Mouse (Mus musculus) embryonic facial prominence, embryonic 13.5 days (tissue): ENCODE results near the gene Cckar. TPM values are rescaled to one million over a fixed set of nuclear protein-coding genes. Genes with fewer than 3 reads are reported as not detected.

ENCODE experiments used
- ATAC-seq: fragments of 200-750 bp; cut with Nextera tagmentation; 2 replicates; pipeline ENCODE4 v1.8.0; 2017; ENCODE audit warnings: low read depth; ENCODE audit not compliant: insufficient number of reproducible peaks, insufficient read depth, low FRiP score, low TSS enrichment
- H3K27ac ChIP-seq: fragments of 300-500 bp; sonication (generic); 2 replicates; pipeline ENCODE4 v1.5.1; 2015; ENCODE audit warnings: moderate library complexity, mild to moderate bottlenecking, inconsistent platforms
- H3K27me3 ChIP-seq: fragments of 300-500 bp; sonication (generic); 2 replicates; pipeline ENCODE4 v1.6.1; 2015; ENCODE audit warnings: mild to moderate bottlenecking, inconsistent platforms
- H3K36me3 ChIP-seq: fragments of 300-500 bp; sonication (generic); 2 replicates; pipeline ENCODE4 v1.6.1; 2015; ENCODE audit warnings: mild to moderate bottlenecking, inconsistent platforms
- H3K4me1 ChIP-seq: fragments of 300-500 bp; sonication (generic); 2 replicates; pipeline ENCODE4 v1.6.1; 2015; ENCODE audit warnings: inconsistent platforms
- H3K4me2 ChIP-seq: fragments of 300-500 bp; sonication (generic); 2 replicates; pipeline ENCODE4 v1.6.1; 2015; ENCODE audit warnings: moderate library complexity, mild to moderate bottlenecking, inconsistent platforms
- H3K4me3 ChIP-seq: fragments of 300-500 bp; sonication (generic); 2 replicates; pipeline ENCODE4 v1.5.1; 2015; ENCODE audit warnings: mild to moderate bottlenecking, inconsistent platforms
- H3K9ac ChIP-seq: fragments of 300-500 bp; sonication (generic); 2 replicates; pipeline ENCODE4 v1.6.1; 2015; ENCODE audit warnings: mild to moderate bottlenecking, inconsistent platforms
- H3K9me3 ChIP-seq: fragments of 300-500 bp; sonication (generic); 2 replicates; pipeline ENCODE4 v1.6.1; 2016; ENCODE audit warnings: inconsistent platforms
- WGBS: fragments of 180-500 bp; shearing (Covaris S2); methylation state at CpG from one replicate; pipeline ENCODE4 v1.1.7; 2015; ENCODE audit warnings: mixed read lengths; 5-methylcytosine and 5-hydroxymethylcytosine counted together
- polyA plus RNA-seq: library from polyadenylated mRNA; unstranded; fragments of >200 nt; fragmentation: Nextera tagmentation; extraction: Ambion mirVana; gene quantifications from 2 replicates; pipeline ENCODE4 v1.2.1, GENCODE M21; 2015

Cckar gene
- polyA plus RNA-seq, 1 experiment from 2014 or later: 0.37 TPM

DNA sequence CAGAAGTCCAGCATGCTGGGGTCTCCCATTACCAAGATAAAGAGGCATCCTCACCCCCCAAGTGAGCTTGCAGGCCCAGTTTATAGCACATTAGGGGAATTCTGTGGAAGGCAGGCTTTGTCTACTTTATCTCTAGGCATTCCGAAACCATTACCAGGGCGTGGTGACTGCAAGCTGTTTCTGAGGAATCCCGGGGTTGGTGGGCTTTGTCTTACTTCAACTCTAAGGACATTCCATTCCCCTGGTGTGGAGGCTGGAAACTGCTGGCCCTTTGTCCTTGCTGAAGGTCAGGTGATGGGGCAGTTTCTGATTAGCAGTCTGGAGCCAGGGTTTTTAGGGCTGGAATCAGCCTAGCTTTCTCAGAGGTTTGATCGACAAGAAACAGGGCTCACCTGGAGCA lies 36.0 kb downstream of the Cckar start:
- Histone ChIP-seq H3K27me3 (no peaks in the 10 kb centered on the region), H3K4me1 (no peaks in the 10 kb centered on the region), H3K9me3 (no peaks in the 10 kb centered on the region), H3K4me3 (no peak overlapping the region), H3K36me3 (no peaks in the 10 kb centered on the region), H3K4me2 (no peak overlapping the region), H3K9ac (no peak overlapping the region), H3K27ac (no peak overlapping the region)
- no peak for ATAC-seq
- 66% methylated on average over 4 of the region's 4 CpGs for WGBS

GRCm38 (mm10) chr5:53670321-53670938 lies 37.1 kb downstream of the Cckar start:
- no peak overlapping the region for H3K27ac ChIP-seq
- no peaks in the 10 kb centered on the region for H3K36me3 ChIP-seq
- H3K9me3 ChIP-seq: no peaks in the 10 kb centered on the region
- no peaks in the 10 kb centered on the region for H3K27me3 ChIP-seq
- no peak overlapping the region for H3K4me2 ChIP-seq
- 92% methylated on average over 10 of the region's 10 CpGs for WGBS
- H3K4me1 ChIP-seq: no peaks in the 10 kb centered on the region
- H3K4me3 ChIP-seq: no peak overlapping the region
- no peak for ATAC-seq
- no peak overlapping the region for H3K9ac ChIP-seq

DNA sequence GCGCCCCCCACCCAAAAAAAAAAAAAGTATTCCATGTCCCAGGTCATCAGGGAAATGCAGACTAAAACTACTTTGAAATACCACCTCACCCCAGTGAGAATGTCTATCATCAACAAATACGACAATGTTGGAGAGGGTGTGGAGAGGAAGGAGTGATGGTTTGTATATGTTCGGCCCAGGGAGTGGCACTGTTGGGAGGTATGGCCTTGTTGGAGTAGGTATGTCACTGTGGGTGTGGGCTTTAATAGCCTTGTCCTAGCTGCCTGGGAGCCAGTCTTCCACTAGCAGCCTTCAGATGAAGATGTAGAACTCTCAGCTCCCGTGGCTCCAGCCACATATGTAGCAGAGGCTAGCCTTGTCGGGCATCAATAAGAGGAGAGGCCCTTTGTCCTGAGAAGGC lies 39.5 kb downstream of the Cckar start:
- Histone ChIP-seq H3K4me3 (no peak overlapping the region), H3K9me3 (no peaks in the 10 kb centered on the region), H3K4me2 (no peak overlapping the region), H3K4me1 (no peaks in the 10 kb centered on the region), H3K27me3 (no peaks in the 10 kb centered on the region), H3K9ac (no peak overlapping the region), H3K27ac (no peak overlapping the region), H3K36me3 (no peaks in the 10 kb centered on the region)
- no peak for ATAC-seq
- 89% methylated on average over 5 of the region's 5 CpGs for WGBS

- H3K4me1 ChIP-seq: no peaks in the 10 kb centered on the region
- no peaks in the 10 kb centered on the region for H3K27me3 ChIP-seq
- no peaks in the 10 kb centered on the region for H3K9me3 ChIP-seq
- 0 out of 2 replicates have a peak, but pooled peaks cover under 1% of the 10 kb centered on the region for H3K36me3 ChIP-seq
- H3K4me3 ChIP-seq: no peak overlapping the region
- H3K9ac ChIP-seq: no peak overlapping the region
- H3K4me2 ChIP-seq: no peak overlapping the region
- ATAC-seq: no peak
- no peak overlapping the region for H3K27ac ChIP-seq
Measured at GRCm38 (mm10) chr5:53663665-53664064, 43.8 kb downstream of the Cckar start.

- no peak overlapping the region for H3K27ac ChIP-seq
- H3K9ac ChIP-seq: no peak overlapping the region
- no peak for ATAC-seq
- WGBS: 39% methylated on average over 1 of the region's 1 CpGs
- H3K36me3 ChIP-seq: 0 out of 2 replicates have a peak, but pooled peaks cover 3% of the 10 kb centered on the region
- H3K27me3 ChIP-seq: no peaks in the 10 kb centered on the region
- no peaks in the 10 kb centered on the region for H3K9me3 ChIP-seq
- H3K4me3 ChIP-seq: no peak overlapping the region
- no peak overlapping the region for H3K4me2 ChIP-seq
- H3K4me1 ChIP-seq: no peaks in the 10 kb centered on the region
Measured at GRCm38 (mm10) chr5:53662413-53662812, 45.1 kb downstream of the Cckar start.

GRCm38 (mm10) chr5:53661508-53661907 lies 46.0 kb downstream of the Cckar start:
- H3K4me1 ChIP-seq: no peaks in the 10 kb centered on the region
- H3K27ac ChIP-seq: no peak overlapping the region
- H3K9me3 ChIP-seq: no peaks in the 10 kb centered on the region
- H3K4me3 ChIP-seq: no peak overlapping the region
- WGBS: 82% methylated on average over 2 of the region's 2 CpGs
- 0 out of 2 replicates have a peak, but pooled peaks cover 3% of the 10 kb centered on the region for H3K36me3 ChIP-seq
- H3K9ac ChIP-seq: no peak overlapping the region
- no peak overlapping the region for H3K4me2 ChIP-seq
- ATAC-seq: no peak
- no peaks in the 10 kb centered on the region for H3K27me3 ChIP-seq

DNA sequence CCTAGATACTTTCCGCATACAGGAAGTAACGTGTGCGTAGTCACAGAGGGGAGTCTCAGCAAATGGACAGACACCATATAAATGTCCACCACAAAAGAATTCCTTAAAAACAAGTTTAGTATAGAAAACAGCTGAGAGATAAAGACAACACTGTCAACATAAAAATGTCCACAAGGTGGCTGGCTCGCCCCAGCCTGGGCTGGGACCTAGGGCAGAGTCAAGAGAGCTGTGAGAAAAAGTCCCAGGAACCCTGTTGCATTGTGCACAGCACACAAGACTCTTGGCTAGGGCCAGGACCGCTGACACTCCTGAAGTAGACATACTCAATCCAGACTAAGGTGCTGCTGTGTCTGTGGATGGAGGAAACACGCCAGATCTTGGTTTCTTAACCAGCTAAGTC lies 49.6 kb downstream of the Cckar start:
- 78% methylated on average over 6 of the region's 6 CpGs for WGBS
- H3K9ac ChIP-seq: no peak overlapping the region
- no peak overlapping the region for H3K27ac ChIP-seq
- no peak overlapping the region for H3K4me2 ChIP-seq
- H3K4me1 ChIP-seq: no peaks in the 10 kb centered on the region
- no peak overlapping the region for H3K4me3 ChIP-seq
- no peaks in the 10 kb centered on the region for H3K9me3 ChIP-seq
- peaks cover 6% of the 10 kb centered on the region; the same call in 1 of the 2 replicates for H3K36me3 ChIP-seq
- no peak for ATAC-seq
- H3K27me3 ChIP-seq: no peaks in the 10 kb centered on the region

GRCm38 (mm10) chr5:53656596-53656995 lies 50.9 kb downstream of the Cckar start:
- no peak overlapping the region for H3K4me2 ChIP-seq
- H3K9ac ChIP-seq: no peak overlapping the region
- no peaks in the 10 kb centered on the region for H3K27me3 ChIP-seq
- WGBS: 2% methylated on average over 1 of the region's 1 CpGs
- no peaks in the 10 kb centered on the region for H3K9me3 ChIP-seq
- H3K27ac ChIP-seq: no peak overlapping the region
- H3K36me3 ChIP-seq: peaks cover 16% of the 10 kb centered on the region
- H3K4me3 ChIP-seq: no peak overlapping the region
- H3K4me1 ChIP-seq: no peaks in the 10 kb centered on the region
- ATAC-seq: no peak

Other genes with a start within 250 kb of the Cckar start
- gene Rbpj, start 241.6 kb downstream of the Cckar start, polyA plus RNA-seq: 42.0 and 42.6 TPM in 2 replicates
- gene Tbc1d19, start 101.9 kb upstream of the Cckar start, polyA plus RNA-seq: 50.0 and 51.5 TPM in 2 replicates